Mouse (Mus musculus) intestine, embryonic 16.5 days (tissue): ENCODE data around the gene Erich4. TPM values are rescaled to one million over a fixed set of nuclear protein-coding genes. Genes with fewer than 3 reads are reported as not detected.
"Not testable (repeated sequence)": the region's sequence is repeated elsewhere in the genome, so short reads cannot be mapped to it uniquely, and the experiment has no call there.

Experiments
- ATAC-seq: fragments of 200-750 bp; cut with Nextera tagmentation; 2 replicates; pipeline ENCODE4 v1.8.0; 2017; ENCODE audit warnings: moderate TSS enrichment, moderate library complexity
- H3K27ac ChIP-seq: fragments of 300-500 bp; sonication (generic); 2 replicates; pipeline ENCODE4 v1.5.1; 2014; ENCODE audit warnings: mild to moderate bottlenecking, low read length
- H3K27me3 ChIP-seq: fragments of 300-500 bp; sonication (generic); replicated peaks from 2 replicates; pipeline ENCODE4 v1.6.1; 2014; ENCODE audit warnings: low read length, control low read depth, mixed read lengths; ENCODE audit not compliant: control insufficient read depth, insufficient read depth
- H3K36me3 ChIP-seq: fragments of 300-500 bp; sonication (generic); 2 replicates; pipeline ENCODE4 v1.6.1; 2014; ENCODE audit warnings: low read length, control low read depth; ENCODE audit not compliant: control insufficient read depth, insufficient read depth
- H3K4me1 ChIP-seq: fragments of 300-500 bp; sonication (generic); 2 replicates; pipeline ENCODE4 v1.6.1; 2014; ENCODE audit warnings: low read length, control low read depth, mixed read lengths; ENCODE audit not compliant: control insufficient read depth, insufficient read depth
- H3K4me2 ChIP-seq: fragments of 300-500 bp; sonication (generic); 2 replicates; pipeline ENCODE4 v1.6.1; 2014; ENCODE audit warnings: low read depth, low read length, control low read depth
- H3K4me3 ChIP-seq: fragments of 300-500 bp; sonication (generic); 2 replicates; pipeline ENCODE4 v1.5.1; 2014; ENCODE audit warnings: mild to moderate bottlenecking, low read length
- H3K9ac ChIP-seq: fragments of 300-500 bp; sonication (generic); 2 replicates; pipeline ENCODE4 v1.6.1; 2014; ENCODE audit warnings: low read depth, low read length
- H3K9me3 ChIP-seq: fragments of 300-500 bp; sonication (generic); 2 replicates; pipeline ENCODE4 v1.6.1; 2016; ENCODE audit warnings: low read length, control low read depth; ENCODE audit not compliant: control insufficient read depth
- WGBS: fragments of 180-500 bp; shearing (Covaris S2); extraction: QIAGEN DNeasy Blood & Tissue Kit; methylation state at CpG from one replicate; pipeline ENCODE4 v1.1.7; 2014; 5-methylcytosine and 5-hydroxymethylcytosine counted together
- polyA plus RNA-seq: library from polyadenylated mRNA; unstranded; fragments of >200 nt; fragmentation: Nextera tagmentation; extraction: Ambion mirVana; gene quantifications from 2 replicates; pipeline ENCODE4 v1.2.1, GENCODE M21; 2015

Gene Erich4
- polyA plus RNA-seq, 1 experiment from 2014 or later, result 31.8 TPM

DNA sequence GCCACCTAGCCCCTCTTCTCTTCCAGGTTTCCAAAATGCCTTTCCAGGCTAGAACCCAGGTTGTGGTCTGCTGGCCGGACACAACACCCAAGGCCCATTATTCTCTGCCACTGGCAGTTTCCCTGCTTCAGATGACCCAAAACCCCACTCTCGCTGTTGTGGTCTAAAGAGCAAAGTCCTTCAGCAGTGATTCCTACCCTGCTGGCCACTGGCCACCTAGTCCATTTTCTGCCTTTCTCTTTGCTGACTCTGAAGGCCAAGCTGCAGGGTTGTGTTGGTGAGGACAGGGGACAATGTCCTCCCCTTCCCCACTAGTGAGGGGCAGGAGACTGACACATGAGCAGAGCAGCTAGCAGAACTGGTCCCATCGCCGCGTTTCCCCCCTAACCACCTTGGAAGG lies 40.6 kb downstream of the Erich4 start:
- peak; percentile 29; the same call in 1 of the 2 replicates for ATAC-seq
- Histone ChIP-seq H3K4me2 (no peak overlapping the region), H3K27ac (no peak overlapping the region), H3K4me1 (peaks cover 7% of the 10 kb centered on the region), H3K9me3 (no peaks in the 10 kb centered on the region), H3K4me3 (no peak overlapping the region), H3K27me3 (no peaks in the 10 kb centered on the region), H3K36me3 (no peaks in the 10 kb centered on the region), H3K9ac (no peak overlapping the region)
- 69% methylated on average over 5 of the region's 5 CpGs for WGBS

DNA sequence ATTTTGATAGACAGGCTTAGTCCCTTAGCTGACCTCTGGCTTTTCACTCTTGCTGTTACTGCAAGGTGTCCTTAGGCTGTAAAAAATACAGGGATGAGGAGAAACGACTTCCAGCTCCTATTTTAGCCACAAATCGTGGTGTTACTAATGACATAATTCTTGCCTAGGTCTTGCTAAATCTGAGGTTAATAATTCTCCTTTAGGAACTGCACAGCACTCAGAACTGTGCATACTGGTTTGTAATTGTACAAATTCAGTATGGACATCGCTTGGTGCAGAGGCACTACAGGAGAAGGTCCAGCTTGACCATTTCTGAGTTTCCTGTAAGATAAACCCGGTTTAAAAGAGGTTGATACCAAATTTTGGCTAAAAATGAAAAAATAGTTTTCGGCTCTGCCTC lies 41.9 kb downstream of the Erich4 start:
- not testable (repeated sequence) for ATAC-seq, H3K27ac ChIP-seq, H3K36me3 ChIP-seq, H3K9me3 ChIP-seq, H3K4me1 ChIP-seq, H3K4me3 ChIP-seq, H3K4me2 ChIP-seq, H3K27me3 ChIP-seq, H3K9ac ChIP-seq
- 70% methylated on average over 5 of the region's 5 CpGs for whole genome bisulfite sequencing

DNA sequence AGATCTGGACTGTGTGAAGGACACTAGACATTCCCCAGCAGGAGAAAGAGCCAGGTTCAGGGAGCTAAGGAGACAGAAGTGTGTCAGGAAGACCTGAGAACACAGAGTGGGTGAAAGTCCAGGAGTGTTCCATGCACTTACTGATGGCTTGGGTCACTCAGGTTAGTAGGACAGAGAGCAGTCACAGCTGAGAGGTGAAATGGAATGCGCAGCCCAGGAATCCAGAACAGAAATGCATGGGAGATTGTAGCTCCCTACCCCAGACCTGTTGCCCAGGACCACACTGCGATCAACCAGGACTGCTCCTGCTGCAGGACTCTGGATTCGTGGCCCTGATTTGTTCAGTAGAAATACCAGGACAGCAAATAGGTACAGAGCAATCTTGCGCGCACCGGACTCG lies 47.0 kb downstream of the Erich4 start:
- Histone ChIP-seq H3K27ac (no peak overlapping the region), H3K4me1 (no peaks in the 10 kb centered on the region)
- no peak for ATAC-seq

More for the DNA sequence above, 47.0 kb downstream of the Erich4 start:
- no peak overlapping the region for H3K4me3 ChIP-seq
- H3K4me2 ChIP-seq, result no peak overlapping the region
- H3K9me3 ChIP-seq, result no peaks in the 10 kb centered on the region
- no peak overlapping the region for H3K9ac ChIP-seq
- 97% methylated on average over 7 of the region's 7 CpGs for WGBS
- no peaks in the 10 kb centered on the region for H3K27me3 ChIP-seq
- H3K36me3 ChIP-seq, result no peaks in the 10 kb centered on the region

Other genes starting within 250 kb of the Erich4 start
- gene Cnfn, start 246.2 kb downstream of the Erich4 start, polyA plus RNA-seq, result 0.69 and 1.1 TPM in 2 replicates
- 9.1 and 11.8 TPM in 2 replicates for gene Lipe, start 217.2 kb downstream of the Erich4 start, polyA plus RNA-seq
- 0.18 and 0.43 TPM in 2 replicates for gene Cxcl17, start 203.0 kb downstream of the Erich4 start, polyA plus RNA-seq
- gene Ceacam1, start 138.3 kb downstream of the Erich4 start, polyA plus RNA-seq, result 40.6 and 46.7 TPM in 2 replicates
- gene Ceacam2, start 76.0 kb downstream of the Erich4 start, polyA plus RNA-seq, result not detected in 2 replicates
- gene Dmac2, start 3.5 kb upstream of the Erich4 start, polyA plus RNA-seq, result 41.8 and 43.4 TPM in 2 replicates
- gene B3gnt8, start 10.8 kb upstream of the Erich4 start, polyA plus RNA-seq, result 6.8 and 7.5 TPM in 2 replicates
- gene Bckdha, start 43.1 kb upstream of the Erich4 start, polyA plus RNA-seq, result 49.3 and 50.9 TPM in 2 replicates
- gene Exosc5, start 43.3 kb upstream of the Erich4 start, polyA plus RNA-seq, result 82.6 and 87.2 TPM in 2 replicates
- gene Tmem91, start 59.3 kb upstream of the Erich4 start, polyA plus RNA-seq, result 1.6 and 2.1 TPM in 2 replicates
- 21.4 and 22.5 TPM in 2 replicates for gene B9d2, start 64.9 kb upstream of the Erich4 start, polyA plus RNA-seq
- gene Tgfb1, start 71.1 kb upstream of the Erich4 start, polyA plus RNA-seq, result 1.4 and 1.8 TPM in 2 replicates
- 21.6 and 22.0 TPM in 2 replicates for gene Ccdc97, start 103.2 kb upstream of the Erich4 start, polyA plus RNA-seq
- gene Hnrnpul1, start 138.9 kb upstream of the Erich4 start, polyA plus RNA-seq, result 33.9 and 35.7 TPM in 2 replicates
- gene Axl, start 172.8 kb upstream of the Erich4 start, polyA plus RNA-seq, result 48.8 and 58.1 TPM in 2 replicates
- 39.1 and 41.3 TPM in 2 replicates for gene Cyp2s1, start 201.0 kb upstream of the Erich4 start, polyA plus RNA-seq